Mouse (Mus musculus) left cerebral cortex, postnatal 4 days (tissue): Measurements from ENCODE around the gene Olfr651. TPM values are rescaled to one million over a fixed set of nuclear protein-coding genes. Genes with fewer than 3 reads are reported as not detected.
A peak's percentile ranks its signal among the peaks of the same experiment; 100 is the strongest.
"Not testable (repeated sequence)": the region's sequence is repeated elsewhere in the genome, so short reads cannot be mapped to it uniquely, and the experiment has no call there.

Source experiments
- DNase-seq: peaks from one replicate; pipeline ENCODE4 v3.0.0-alpha.2; 2022
- intact Hi-C: fragments of 180-260 bp; cut with DNase I; formaldehyde crosslinking; loops from one replicate; pipeline ENCODE4 v1.15.1; 2025
- total RNA-seq, 2 experiments: library from RNA; stranded (reverse); gene quantifications; 2 replicates each; pipeline ENCODE4 v1.2.3; 2021

Gene Olfr651
- not detected for total RNA-seq

- DNase-seq = no peak
- intact Hi-C loops = no loop called here
These were observed at the start of gene Olfr651 for GRCm38 (mm10) chr7:104549833-104550232. TSS of gene Olfr651 (plus strand) at chr7:104550133.

- DNase-seq, intact Hi-C loops: not testable (repeated sequence)
These were observed 48.7 kb upstream of the Olfr651 start for GRCm38 (mm10) chr7:104501186-104501585.

GRCm38 (mm10) chr7:104501589-104502371, 48.2 kb upstream of the Olfr651 start:
- peak; percentile 3 for DNase-seq
- intact Hi-C loops = no loop called here

GRCm38 (mm10) chr7:104507421-104508065, 42.4 kb upstream of the Olfr651 start, which contains the start of gene Trim30d:
TSS of gene Trim30d (minus strand) at chr7:104507849.
- intact Hi-C loops, DNase-seq: not testable (repeated sequence)

- intact Hi-C loops = no loop called here
- DNase-seq = no peak
These were observed 2.8 kb downstream of the Olfr651 start for GRCm38 (mm10) chr7:104552700-104553099.

GRCm38 (mm10) chr7:104560601-104561000, 10.7 kb downstream of the Olfr651 start, which contains the start of gene Olfr652:
TSS of gene Olfr652 (plus strand) at chr7:104560901.
- intact Hi-C loops = no loop called here
- no peak for DNase-seq

- intact Hi-C loops = no loop called here
- no peak for DNase-seq
These were observed 27.1 kb downstream of the Olfr651 start, which contains the start of gene Olfr653 for GRCm38 (mm10) chr7:104577014-104577413. TSS of gene Olfr653 (plus strand) at chr7:104577314.

GRCm38 (mm10) chr7:104580846-104581245, 30.9 kb downstream of the Olfr651 start:
- intact Hi-C loops = no loop called here
- no peak for DNase-seq

- intact Hi-C loops = no loop called here
These were observed 31.5 kb downstream of the Olfr651 start for GRCm38 (mm10) chr7:104581429-104581828.

GRCm38 (mm10) chr7:104586725-104587124, 36.8 kb downstream of the Olfr651 start, which contains the start of gene Olfr654:
TSS of gene Olfr654 (plus strand) at chr7:104587025.
- no peak for DNase-seq
- intact Hi-C loops = no loop called here

More at GRCm38 (mm10) chr7:104581429-104581828, 31.5 kb downstream of the Olfr651 start:
- no peak for DNase-seq

- no peak for DNase-seq
- intact Hi-C loops = no loop called here
These were observed 38.3 kb downstream of the Olfr651 start for GRCm38 (mm10) chr7:104588274-104588673.

- intact Hi-C loops = no loop called here
- DNase-seq = no peak
These were observed 51.7 kb downstream of the Olfr651 start, which contains the start of gene Olfr655 for GRCm38 (mm10) chr7:104601679-104602078. TSS of gene Olfr655 (minus strand) at chr7:104601779.

- intact Hi-C loops = no loop called here
- DNase-seq = peak; percentile 7
These were observed 53.2 kb downstream of the Olfr651 start for GRCm38 (mm10) chr7:104603173-104603572.

Other genes starting within 250 kb of the Olfr651 start
- gene Trim12a, start 234.7 kb upstream of the Olfr651 start, total RNA-seq = 1 to 10 TPM; 1.4 to 2.3 TPM
- gene Trim34b, start 220.7 kb upstream of the Olfr651 start, total RNA-seq = not detected
- 1 to 10 TPM; 1.6 to 2.0 TPM for gene Trim12c, start 196.8 kb upstream of the Olfr651 start, total RNA-seq
- not detected for gene Trim30b, start 180.2 kb upstream of the Olfr651 start, total RNA-seq
- not detected for gene Trim30c, start 149.3 kb upstream of the Olfr651 start, total RNA-seq
- gene Trim30a, start 84.9 kb upstream of the Olfr651 start, total RNA-seq = under 1 TPM; 0.52 to 0.56 TPM
- gene Trim30d, start 42.3 kb upstream of the Olfr651 start, total RNA-seq = under 1 TPM in 1 of 2 experiments, not detected in 1; 0.30 TPM
- gene Olfr652, start 10.8 kb downstream of the Olfr651 start, total RNA-seq = not detected
- not detected for gene Olfr653, start 27.2 kb downstream of the Olfr651 start, total RNA-seq
- not detected for gene Olfr654, start 36.9 kb downstream of the Olfr651 start, total RNA-seq
- gene Olfr655, start 51.6 kb downstream of the Olfr651 start, total RNA-seq = not detected
- under 1 TPM in 1 of 2 experiments, not detected in 1; 0.08 TPM for gene Olfr656, start 63.8 kb downstream of the Olfr651 start, total RNA-seq
- not detected for gene Olfr657, start 74.7 kb downstream of the Olfr651 start, total RNA-seq
- not detected for gene Olfr658, start 97.2 kb downstream of the Olfr651 start, total RNA-seq
- gene Olfr659, start 116.6 kb downstream of the Olfr651 start, total RNA-seq = not detected
- gene Olfr661, start 136.4 kb downstream of the Olfr651 start, total RNA-seq = not detected
- gene Usp17le, start 227.3 kb downstream of the Olfr651 start, total RNA-seq = not detected